Mouse (Mus musculus): ENCODE data around the gene Smtn. TPM values are rescaled to one million over a fixed set of nuclear protein-coding genes. Genes with fewer than 3 reads are reported as not detected.

The Smtn gene
- total RNA-seq, 2 experiments from 2014 or later: 8.2 to 8.9 TPM

GRCm38 (mm10) chr11:3483980-3484642 lies 56.3 kb downstream of the Smtn start:
- intact Hi-C loops (cut with DNase I): no loop called here
- DNase-seq (ENCODE audit: low spot score in 2 of 2): peak; percentile 41 to 49

GRCm38 (mm10) chr11:3475489-3475888 lies 64.9 kb downstream of the Smtn start:
- intact Hi-C loops (cut with DNase I): loop anchor here (10.0 kb wide), 1 partner anchor 309 kb away; no protein-coding TSS in a partner anchor
- DNase-seq (ENCODE audit: low spot score in 2 of 2): no peak

- intact Hi-C loops (cut with DNase I): loop anchor here (10.0 kb wide), 1 partner anchor 310 kb away; no protein-coding TSS in a partner anchor
- DNase-seq (ENCODE audit: low spot score in 2 of 2): no peak
Observed at GRCm38 (mm10) chr11:3474480-3475115, 65.8 kb downstream of the Smtn start.

GRCm38 (mm10) chr11:3472484-3472883 lies 67.9 kb downstream of the Smtn start:
- intact Hi-C loops (cut with DNase I): loop anchor here (2.0 to 10.0 kb wide), 2 partner anchors 42 to 312 kb away; partner anchors contain the start of gene Selenom
- peak; percentile 74 for DNase-seq (ENCODE audit: low spot score in 2 of 2)

- intact Hi-C loops (cut with DNase I): loop anchor here (10.0 kb wide), 1 partner anchor 313 kb away; no protein-coding TSS in a partner anchor
- no peak for DNase-seq (ENCODE audit: low spot score in 2 of 2)
Observed at GRCm38 (mm10) chr11:3471448-3471850, 69.0 kb downstream of the Smtn start.

Other genes with a start within 250 kb of the Smtn start
- gene Pik3ip1, start 210.2 kb downstream of the Smtn start, total RNA-seq (2021): 10 to 100 TPM; 32.6 to 34.3 TPM
- 100 to 1,000 TPM in 1 of 2 experiments, 10 to 100 TPM in 1; 82.9 to 103 TPM for gene Limk2, start 131.4 kb downstream of the Smtn start, total RNA-seq (2021)
- 10 to 100 TPM; 26.9 to 27.5 TPM for gene Rnf185, start 88.2 kb downstream of the Smtn start, total RNA-seq (2021)
- gene Pla2g3, start 52.3 kb downstream of the Smtn start, total RNA-seq (2021): 1 to 10 TPM; 2.3 to 4.9 TPM
- 10 to 100 TPM; 53.7 to 58.3 TPM for gene Inpp5j, start 35.8 kb downstream of the Smtn start, total RNA-seq (2021)
- 100 to 1,000 TPM; 128 to 155 TPM for gene Selenom, start 25.9 kb downstream of the Smtn start, total RNA-seq (2021)
- gene Morc2a, start 108.6 kb upstream of the Smtn start, total RNA-seq (2021): 10 to 100 TPM; 33.4 to 47.0 TPM